Mouse (Mus musculus): ENCODE results near the gene Msantd2. TPM values are rescaled to one million over a fixed set of nuclear protein-coding genes. Genes with fewer than 3 reads are reported as not detected.

The Msantd2 gene
- polyA plus RNA-seq (2014; fragmentation: Illumina TruSeq; extraction: RNeasy Lipid Tissue Mini Kit (QIAGEN cat#74804); ENCODE audit: low read depth, low replicate concordance), result 17.9 TPM

DNA sequence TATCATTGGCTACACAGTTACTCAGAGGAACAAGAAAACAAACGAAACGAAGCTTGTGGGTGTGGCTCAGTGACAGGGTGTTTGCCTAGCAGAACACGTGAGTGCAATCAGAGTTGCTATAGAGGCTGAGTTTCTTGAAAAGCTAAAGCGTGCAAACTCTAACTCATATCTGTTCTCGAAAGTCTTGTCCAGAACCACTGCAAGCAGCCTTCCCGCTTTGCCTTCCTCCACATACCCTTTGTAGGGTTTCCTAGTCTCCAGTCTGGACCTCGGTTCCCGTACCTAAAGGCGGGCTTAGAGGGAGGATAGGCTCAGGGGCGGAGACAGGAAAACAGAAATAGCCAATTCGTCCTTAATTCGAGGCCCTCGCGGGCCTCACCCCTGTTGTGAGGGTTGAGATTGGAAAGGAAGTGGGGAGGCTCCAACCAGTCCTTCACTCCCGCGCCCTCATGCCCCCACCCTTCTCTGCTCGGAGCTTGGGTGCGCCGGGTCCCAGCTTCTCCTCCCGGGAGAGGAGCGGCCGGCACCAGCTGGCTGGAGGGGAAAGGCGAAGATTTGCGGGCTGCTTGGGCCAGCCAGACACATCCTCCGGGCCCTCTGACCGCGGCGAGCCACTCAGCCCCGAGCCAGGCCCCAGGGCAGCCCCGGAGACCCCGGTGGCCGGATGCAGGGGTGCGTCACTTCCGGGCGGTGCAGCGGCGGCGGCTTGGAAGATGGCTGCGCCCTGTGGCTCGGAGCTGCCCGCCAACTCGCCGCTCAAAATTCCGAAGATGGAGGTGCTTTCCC is at the start of gene Msantd2:
Gene Msantd2, plus strand, starts transcription at position 709 of the 786 bp plus-strand sequence.

DNA sequence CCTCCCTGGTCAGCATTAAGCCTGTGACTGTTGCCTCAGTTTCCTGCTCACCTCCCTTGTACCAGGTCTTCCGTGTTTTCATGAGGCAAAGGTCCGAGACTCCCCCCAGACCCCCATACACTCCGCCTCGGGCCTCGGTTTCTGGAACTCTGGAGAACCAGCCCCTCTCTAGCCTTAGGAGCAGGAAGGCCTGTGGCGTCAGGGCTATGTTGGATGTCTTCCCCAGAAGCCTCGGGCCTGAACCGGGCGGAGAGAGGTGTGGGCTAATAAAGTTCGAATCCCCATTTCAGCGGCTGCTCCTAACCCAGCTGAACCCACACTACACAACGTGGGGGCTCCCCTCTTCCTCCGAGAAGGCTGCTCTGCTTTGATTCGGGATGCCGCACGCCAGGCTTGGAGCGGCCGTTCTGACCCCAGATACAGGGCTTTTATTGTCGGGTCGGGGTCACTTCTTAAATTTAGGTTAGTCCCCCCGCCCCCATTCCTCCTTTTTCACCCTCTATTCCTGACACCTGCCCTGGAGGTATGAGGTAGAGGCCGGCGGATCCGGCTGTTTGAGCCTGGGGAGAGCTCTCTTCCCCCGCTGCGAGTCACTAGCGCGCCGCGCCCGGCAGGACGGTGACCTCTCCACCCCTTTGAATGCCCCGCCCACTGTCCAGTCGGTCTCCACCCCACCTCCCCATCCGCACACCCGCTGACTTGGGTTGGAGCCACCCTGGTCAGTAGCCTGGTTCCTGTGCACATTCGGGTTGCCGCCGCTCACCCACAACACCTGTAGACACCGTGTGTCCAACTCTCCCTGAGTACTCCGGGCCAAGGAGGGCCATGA is 38.5 kb downstream of the Msantd2 start, which contains the start of gene Esam:
Gene Esam, plus strand, starts transcription at position 683 of the 829 bp plus-strand sequence.

DNA sequence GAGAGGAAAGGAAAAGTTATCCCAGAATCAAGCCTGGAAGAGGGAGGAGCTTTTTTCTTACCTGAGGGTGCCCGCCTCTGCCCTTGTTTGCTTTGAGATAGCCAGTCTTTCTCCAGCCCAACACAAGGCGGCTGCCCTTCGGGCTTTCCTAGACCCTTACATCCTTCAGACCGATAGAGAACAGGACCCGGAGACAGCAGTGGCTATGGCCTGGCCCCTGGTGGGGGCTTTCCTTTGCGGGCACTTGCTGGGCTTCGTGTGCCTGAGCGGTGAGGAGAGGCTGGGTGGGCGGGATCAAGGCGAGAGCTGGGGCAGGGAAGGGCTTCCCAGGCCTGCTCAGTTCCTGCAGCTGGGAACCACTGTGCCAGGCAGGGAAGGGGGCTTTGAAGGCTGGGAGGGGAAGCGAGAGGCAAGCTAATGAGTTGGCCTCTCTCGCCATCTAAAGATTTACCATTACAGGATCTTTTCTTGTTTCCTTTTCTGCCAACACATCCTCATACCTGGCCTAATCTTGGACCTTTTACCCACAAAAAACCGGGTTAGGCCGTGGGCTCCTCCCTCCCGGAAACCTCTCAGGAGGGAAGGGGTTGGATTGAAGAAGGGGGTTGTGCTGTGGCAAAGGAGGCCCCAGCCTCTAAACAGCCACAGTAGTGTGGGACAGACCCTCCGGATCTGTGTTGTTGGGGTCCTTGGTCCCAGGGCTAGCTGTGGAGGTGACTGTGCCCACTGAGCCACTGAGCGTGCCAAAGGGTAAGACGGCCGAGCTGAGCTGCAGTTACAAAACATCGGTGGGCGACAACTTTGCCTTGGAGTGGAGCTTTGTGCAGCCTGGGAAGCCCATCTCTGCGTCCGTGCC is 50.3 kb downstream of the Msantd2 start, which contains the start of gene Vsig2:
Gene Vsig2, plus strand, starts transcription at position 86 of the 856 bp plus-strand sequence.

DNA sequence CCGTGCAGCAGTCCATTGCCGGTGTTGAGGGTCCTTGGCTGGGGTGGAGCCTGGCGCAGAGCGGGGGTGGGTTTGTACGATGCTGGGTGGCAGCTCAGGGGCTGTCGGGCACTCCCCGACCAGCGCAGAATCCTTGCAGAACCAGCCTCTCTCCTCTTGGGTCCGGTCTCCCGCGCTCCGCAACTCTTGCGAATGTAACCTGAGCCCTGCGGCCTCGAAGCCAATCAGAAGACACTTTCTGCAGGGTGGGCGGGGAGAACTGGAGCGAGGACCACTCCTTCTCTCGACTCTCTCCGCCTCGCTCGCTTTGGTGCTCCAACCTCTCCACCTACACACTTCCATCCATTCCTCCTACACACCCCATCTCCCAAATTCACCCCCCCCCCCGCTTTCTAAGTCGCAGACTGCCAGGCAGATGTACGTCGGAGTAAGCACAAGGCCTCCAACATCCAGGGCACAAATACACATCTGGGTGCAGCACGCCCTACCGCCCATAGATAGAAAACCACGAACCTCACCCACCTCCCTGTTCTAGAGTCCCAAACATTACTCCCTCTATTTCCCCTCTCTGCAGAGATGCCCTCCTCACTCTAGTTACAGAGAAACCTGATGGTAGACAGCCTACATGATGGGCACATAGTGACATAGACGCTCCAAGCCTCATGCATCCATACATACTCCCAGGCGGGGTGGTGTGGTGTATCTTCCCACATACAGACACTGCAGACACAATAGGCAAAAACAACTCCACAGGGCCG is 63.6 kb downstream of the Msantd2 start, which contains the start of gene Nrgn:
Gene Nrgn, minus strand, starts transcription at position 369 of the 758 bp plus-strand sequence.

DNA sequence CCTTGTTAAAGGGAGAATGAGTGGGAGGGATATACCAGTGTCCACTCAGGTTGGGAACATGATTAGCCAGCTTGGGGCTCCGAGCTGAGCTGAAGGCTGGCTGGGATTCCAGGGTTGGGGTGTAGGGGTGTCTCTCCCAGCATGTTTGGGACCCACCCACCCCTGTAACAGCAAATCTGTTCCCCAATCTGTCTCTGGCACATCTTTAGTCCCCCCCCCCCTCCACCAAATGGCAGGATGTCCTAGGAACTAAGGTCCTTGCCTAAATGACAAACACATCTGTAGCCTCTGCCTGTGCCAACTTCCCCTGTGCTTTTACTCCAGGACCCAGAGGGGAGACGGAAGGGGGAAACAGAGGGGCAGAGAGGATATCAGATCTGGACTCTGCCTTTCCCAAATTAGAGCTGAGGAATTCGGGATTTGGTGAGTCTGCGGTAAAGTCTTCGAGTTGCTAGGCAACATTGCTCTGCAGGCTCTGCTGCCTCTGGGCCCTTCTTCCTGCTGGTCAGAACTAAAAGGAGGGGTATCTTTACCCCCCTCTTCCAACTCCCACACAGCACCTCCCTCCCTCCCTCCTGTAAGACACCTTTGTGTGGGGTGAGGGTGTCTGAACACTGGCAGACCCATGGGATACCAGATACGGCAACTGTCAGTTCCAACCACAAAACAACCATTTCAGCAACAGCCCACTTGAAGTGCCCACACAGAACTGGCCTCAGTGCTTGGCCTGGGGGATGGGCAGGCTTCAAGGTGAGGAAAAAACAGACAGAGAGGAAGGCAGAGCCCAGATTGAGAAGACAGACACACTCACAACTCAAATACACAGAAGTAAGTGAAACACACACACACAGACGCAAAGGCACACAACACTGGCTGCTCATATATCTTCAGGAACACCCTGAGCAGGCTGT is 66.0 kb downstream of the Msantd2 start, which contains the start of gene Siae:
Gene Siae, plus strand, starts transcription at position 861 of the 911 bp plus-strand sequence.

Other genes with a start within 250 kb of the Msantd2 start
- 1.5 TPM for gene Slc37a2, start 233.6 kb upstream of the Msantd2 start, polyA plus RNA-seq (2014; fragmentation: Illumina TruSeq; extraction: RNeasy Lipid Tissue Mini Kit (QIAGEN cat#74804); ENCODE audit: low read depth, low replicate concordance)
- 1.3 TPM for gene Ccdc15, start 140.9 kb upstream of the Msantd2 start, polyA plus RNA-seq (2014; fragmentation: Illumina TruSeq; extraction: RNeasy Lipid Tissue Mini Kit (QIAGEN cat#74804); ENCODE audit: low read depth, low replicate concordance)
- gene Hepacam, start 122.0 kb upstream of the Msantd2 start, polyA plus RNA-seq (2014; fragmentation: Illumina TruSeq; extraction: RNeasy Lipid Tissue Mini Kit (QIAGEN cat#74804); ENCODE audit: low read depth, low replicate concordance), result not detected
- gene Robo4, start 87.4 kb upstream of the Msantd2 start, polyA plus RNA-seq (2014; fragmentation: Illumina TruSeq; extraction: RNeasy Lipid Tissue Mini Kit (QIAGEN cat#74804); ENCODE audit: low read depth, low replicate concordance), result 0.90 TPM
- gene Robo3, start 56.1 kb upstream of the Msantd2 start, polyA plus RNA-seq (2014; fragmentation: Illumina TruSeq; extraction: RNeasy Lipid Tissue Mini Kit (QIAGEN cat#74804); ENCODE audit: low read depth, low replicate concordance), result not detected
- gene Esam, start 38.8 kb downstream of the Msantd2 start, polyA plus RNA-seq (2014; fragmentation: Illumina TruSeq; extraction: RNeasy Lipid Tissue Mini Kit (QIAGEN cat#74804); ENCODE audit: low read depth, low replicate concordance), result 3.6 TPM
- gene Vsig2, start 49.9 kb downstream of the Msantd2 start, polyA plus RNA-seq (2014; fragmentation: Illumina TruSeq; extraction: RNeasy Lipid Tissue Mini Kit (QIAGEN cat#74804); ENCODE audit: low read depth, low replicate concordance), result 0.79 TPM
- gene Nrgn, start 63.6 kb downstream of the Msantd2 start, polyA plus RNA-seq (2014; fragmentation: Illumina TruSeq; extraction: RNeasy Lipid Tissue Mini Kit (QIAGEN cat#74804); ENCODE audit: low read depth, low replicate concordance), result not detected
- gene Siae, start 66.4 kb downstream of the Msantd2 start, polyA plus RNA-seq (2014; fragmentation: Illumina TruSeq; extraction: RNeasy Lipid Tissue Mini Kit (QIAGEN cat#74804); ENCODE audit: low read depth, low replicate concordance), result 36.3 TPM
- gene Spa17, start 124.4 kb downstream of the Msantd2 start, polyA plus RNA-seq (2014; fragmentation: Illumina TruSeq; extraction: RNeasy Lipid Tissue Mini Kit (QIAGEN cat#74804); ENCODE audit: low read depth, low replicate concordance), result 1.6 TPM
- 15.2 TPM for gene Tbrg1, start 168.0 kb downstream of the Msantd2 start, polyA plus RNA-seq (2014; fragmentation: Illumina TruSeq; extraction: RNeasy Lipid Tissue Mini Kit (QIAGEN cat#74804); ENCODE audit: low read depth, low replicate concordance)
- gene Panx3, start 179.9 kb downstream of the Msantd2 start, polyA plus RNA-seq (2014; fragmentation: Illumina TruSeq; extraction: RNeasy Lipid Tissue Mini Kit (QIAGEN cat#74804); ENCODE audit: low read depth, low replicate concordance), result not detected
- gene Olfr160, start 226.9 kb downstream of the Msantd2 start, polyA plus RNA-seq (2014; fragmentation: Illumina TruSeq; extraction: RNeasy Lipid Tissue Mini Kit (QIAGEN cat#74804); ENCODE audit: low read depth, low replicate concordance), result not detected